Mouse (Mus musculus): ENCODE measurements around the gene Soga3.

The Soga3 gene

DNA sequence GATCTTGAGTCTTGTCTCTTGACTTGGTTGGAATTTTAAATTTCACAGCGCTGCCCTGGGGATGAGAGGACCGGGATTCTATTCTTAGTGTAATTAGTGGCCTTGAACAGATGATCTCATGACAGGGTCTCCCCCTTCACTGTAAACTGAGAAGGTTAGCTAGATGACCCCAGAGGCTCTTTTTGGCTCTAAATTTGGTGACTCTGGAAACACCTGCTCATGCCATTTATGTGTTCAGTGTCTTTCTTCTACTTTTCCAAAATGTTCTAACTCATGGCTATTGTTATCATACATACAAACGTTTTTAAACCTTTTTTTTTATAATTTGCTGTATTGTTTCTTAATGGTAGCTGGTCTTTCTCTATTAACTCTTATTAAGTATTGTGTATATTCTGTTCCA lies 65.1 kb downstream of the Soga3 start:
- no peak for DNase-seq (ENCODE audit: low spot score in 2 of 2)

DNA sequence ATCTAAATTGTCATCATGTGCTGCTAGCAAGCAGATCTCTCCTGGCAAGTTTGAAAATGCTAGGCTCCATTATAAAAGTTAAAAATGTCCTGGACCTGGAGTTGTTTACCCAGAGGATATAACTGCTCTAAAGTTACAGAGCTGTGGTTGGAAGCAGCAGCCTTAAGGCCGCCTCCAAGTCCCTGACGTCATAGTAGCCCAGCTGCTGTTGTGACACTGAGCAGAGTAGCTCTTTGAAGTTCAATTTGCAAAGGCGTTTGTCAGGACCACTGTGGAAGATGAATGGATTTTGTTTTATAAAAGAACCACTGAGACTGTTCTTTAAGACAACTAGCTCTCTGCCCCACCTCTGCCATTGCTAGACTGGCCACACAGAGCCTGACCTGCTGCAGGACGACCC lies 67.8 kb downstream of the Soga3 start, which contains the start of gene 9330159F19Rik:
9330159F19Rik (plus strand) TSS at position 154 of the 400 bp plus-strand sequence.
- peak in 1 of 2 experiments; percentile 21 for DNase-seq (ENCODE audit: low spot score in 2 of 2)

DNA sequence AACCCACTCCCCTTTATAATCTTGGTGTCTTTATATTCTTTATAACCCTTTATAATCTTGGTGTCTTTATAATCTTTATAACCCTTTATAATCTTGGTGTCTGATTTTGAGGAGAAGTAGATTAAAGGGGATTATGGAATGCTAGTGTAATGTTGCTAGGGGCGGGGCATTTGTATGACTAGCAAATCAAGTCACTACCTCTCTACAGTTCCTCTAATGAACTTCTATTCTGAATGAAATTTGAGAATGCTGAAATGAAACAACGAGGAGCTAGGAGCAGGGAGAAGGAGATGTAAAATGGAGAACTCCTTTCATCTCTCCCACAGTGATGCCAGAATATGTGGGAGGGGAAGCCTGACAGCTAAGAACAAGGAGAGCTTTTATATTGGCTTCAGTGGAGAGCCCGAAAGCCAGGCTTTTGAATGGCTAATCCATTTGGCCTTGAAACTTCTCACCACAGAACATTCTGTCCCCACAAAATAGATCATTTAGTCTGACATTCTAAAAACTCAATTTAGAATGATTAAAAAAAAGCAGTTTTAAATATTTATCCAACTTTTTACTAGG lies 70.0 kb downstream of the Soga3 start:
- DNase-seq (ENCODE audit: low spot score in 2 of 2): no peak

DNA sequence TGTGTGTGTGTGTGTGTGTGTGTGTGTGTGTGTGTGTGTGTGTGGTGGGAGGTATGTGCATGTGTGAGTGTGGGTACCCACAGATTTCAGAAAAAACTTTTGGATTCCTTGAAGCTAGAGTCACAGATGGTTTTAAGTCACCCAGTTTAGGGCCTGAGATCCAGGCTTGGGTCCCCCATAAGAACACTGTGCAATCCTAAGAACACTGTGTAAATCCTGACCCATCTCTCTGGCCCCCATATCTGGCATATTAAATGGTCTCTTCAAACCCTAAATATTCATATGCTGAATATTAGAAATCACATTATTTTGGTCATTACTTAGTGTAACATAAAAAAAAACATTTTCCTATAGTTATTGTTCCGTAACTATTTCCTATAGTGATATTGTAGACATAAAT lies 73.3 kb downstream of the Soga3 start:
- DNase-seq (ENCODE audit: low spot score in 2 of 2): no peak

DNA sequence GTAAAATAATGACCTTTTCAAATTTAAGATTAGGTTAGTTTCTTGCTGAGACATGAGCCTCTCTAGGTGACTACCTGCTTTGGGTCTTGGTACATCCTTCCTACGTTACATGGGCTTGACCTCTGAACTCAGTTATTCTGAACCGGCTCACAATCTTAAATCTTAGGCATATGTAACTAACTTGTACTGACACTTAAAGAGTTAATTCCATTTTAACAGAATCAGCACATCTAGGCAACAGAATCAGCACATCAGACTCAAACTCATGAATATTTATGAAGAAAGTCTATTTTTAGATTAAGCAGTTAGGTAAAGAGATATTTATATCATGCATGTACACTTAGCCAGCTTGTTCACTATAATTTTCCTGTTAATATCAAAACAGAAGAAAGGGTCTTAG lies 73.8 kb downstream of the Soga3 start:
- no peak for DNase-seq (ENCODE audit: low spot score in 2 of 2)

DNA sequence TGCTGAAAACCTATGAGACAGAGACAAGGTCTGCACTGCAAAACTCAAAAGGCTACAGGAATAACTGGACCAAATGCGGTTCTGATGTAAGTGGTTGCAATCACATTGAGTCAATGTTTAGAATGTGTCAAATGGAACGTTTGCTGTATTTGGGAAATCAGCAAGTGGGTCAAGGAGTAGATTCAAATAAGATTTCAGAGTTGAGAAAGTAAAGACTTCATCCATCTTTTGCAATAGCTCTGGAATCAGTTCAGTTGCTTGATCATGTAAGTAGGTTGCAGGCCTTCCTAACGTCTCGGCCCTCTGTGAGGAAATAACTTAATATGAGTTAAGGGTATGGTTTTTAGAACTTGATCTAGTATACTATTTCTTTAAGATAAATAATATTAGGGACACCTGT lies 81.7 kb downstream of the Soga3 start:
- DNase-seq (ENCODE audit: low spot score in 2 of 2): no peak

DNA sequence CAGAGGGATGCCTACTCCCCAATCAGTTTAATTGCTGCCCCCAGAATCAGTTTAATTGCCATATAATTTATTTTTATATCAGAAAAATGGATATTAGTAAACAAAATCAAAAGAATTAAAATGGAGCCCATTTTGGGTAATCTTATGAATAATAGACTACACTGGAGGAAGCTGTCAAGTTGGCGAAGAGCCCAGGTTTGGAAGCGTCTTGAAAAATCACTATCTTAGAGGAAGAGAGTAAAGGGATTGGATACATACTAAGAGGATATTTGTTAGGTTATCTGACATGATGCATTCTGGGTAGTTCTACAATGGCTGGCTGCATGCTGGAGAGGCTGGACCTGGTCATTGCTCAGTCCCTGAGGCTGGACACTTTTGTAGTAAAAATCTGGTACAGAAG lies 87.6 kb downstream of the Soga3 start:
- no peak for DNase-seq (ENCODE audit: low spot score in 2 of 2)

Data from urinary bladder, adult 18-20 months (tissue).